Comparison of ENCODE assay signal across 12 mouse cellular contexts in genomic region chr6:42612218-42612617, GRCm38 (mm10). TPM values are rescaled to one million over a fixed set of nuclear protein-coding genes. Genes with fewer than 3 reads are reported as not detected.
DNase-seq lines count a peak whose midpoint lies in the region; ATAC-seq and TF ChIP-seq lines count a peak whose summit lies in the region.
"Had no signal": no experiment of that assay in that cellular context is flagged by ENCODE, and none has a peak within 500 bp of the region (broad histone marks: within the 10 kb centered on the region; RNA-seq: fewer than 3 reads in every experiment).

No protein-coding gene starts in this region.

- no peaks in the 10 kb centered on the region for H3K4me1 ChIP-seq in forebrain, embryonic 14.5 days (ENCODE audit: control insufficient read depth, insufficient read depth, low read length)
- no peaks in the 10 kb centered on the region for H3K4me1 ChIP-seq in forebrain, embryonic 11.5 days (replicated peaks; ENCODE audit: control insufficient read depth, insufficient read depth, low read length)
- no peaks in the 10 kb centered on the region for H3K4me1 ChIP-seq in ES-E14 (ENCODE audit: control insufficient read depth in 2 of 2, insufficient read depth in 2 of 2, low read length in 2 of 2, poor library complexity in 1 of 2)
- H3K4me1 ChIP-seq: embryonic facial prominence, embryonic 12.5 days had no signal

- ATAC-seq in forebrain, embryonic 14.5 days = 0 out of 2 replicates have a peak, but pooled peaks have one; percentile 57
- no peak for ATAC-seq in forebrain, embryonic 11.5 days (replicated peaks; ENCODE audit: low FRiP score)

- in situ Hi-C loops in ES-E14 (cut with MboI; ENCODE audit: low sequenced_read_pairs in 2 of 2, unreplicated experiment in 2 of 2) = no loop called here

- no peak overlapping the region for H3K4me2 ChIP-seq in forebrain, embryonic 14.5 days (ENCODE audit: low read length)
- H3K4me2 ChIP-seq in forebrain, embryonic 11.5 days (ENCODE audit: low read depth, low read length, severe bottlenecking) = no peak overlapping the region
- H3K4me2 ChIP-seq: embryonic facial prominence, embryonic 12.5 days had no signal

- H3K27me3 ChIP-seq in forebrain, embryonic 14.5 days (replicated peaks; ENCODE audit: control insufficient read depth, insufficient read depth, low read length) = no peaks in the 10 kb centered on the region
- H3K27me3 ChIP-seq in forebrain, embryonic 11.5 days (ENCODE audit: control insufficient read depth, insufficient read depth, low read length) = no peaks in the 10 kb centered on the region
- H3K27me3 ChIP-seq: embryonic facial prominence, embryonic 12.5 days had no signal

- H3K9me3 ChIP-seq in forebrain, embryonic 14.5 days (replicated peaks; ENCODE audit: control insufficient read depth, low read length) = no peaks in the 10 kb centered on the region
- H3K9me3 ChIP-seq in forebrain, embryonic 11.5 days (ENCODE audit: control insufficient read depth, low read length) = no peaks in the 10 kb centered on the region
- no peaks in the 10 kb centered on the region for H3K9me3 ChIP-seq in ES-E14 (ENCODE audit: control insufficient read depth, insufficient read depth, low read depth, low read length)
- H3K9me3 ChIP-seq: embryonic facial prominence, embryonic 12.5 days had no signal

- no peak overlapping the region for H3K27ac ChIP-seq in forebrain, embryonic 14.5 days (ENCODE audit: low read depth, low read length)
- H3K27ac ChIP-seq in forebrain, embryonic 11.5 days (ENCODE audit: low read depth, low read length) = no peak overlapping the region
- no peak overlapping the region for H3K27ac ChIP-seq in left cerebral cortex, adult 2 months
- H3K27ac ChIP-seq in ES-E14 (ENCODE audit: insufficient read depth, low read depth, low read length, poor library complexity, severe bottlenecking) = no peak overlapping the region
- H3K27ac ChIP-seq: embryonic facial prominence, embryonic 12.5 days; macrophage had no signal

- intact Hi-C loops in left cerebral cortex, adult 2 months (cut with DNase I) = loop anchor here (5.0 kb wide), 1 partner anchor 250 kb away; no protein-coding TSS in a partner anchor
- intact Hi-C loops in left cerebral cortex, postnatal 10 days (cut with DNase I) = loop anchor here (5.0 kb wide), 1 partner anchor 250 kb away; no protein-coding TSS in a partner anchor

- TF ChIP-seq CTCF in left cerebral cortex, adult 2 months (IDR thresholded peaks at IDR 0.05) = peak; percentile 71

- DNase-seq in forebrain, embryonic 14.5 days (ENCODE audit: low spot score) = peak; percentile 37
- DNase-seq in forebrain, embryonic 11.5 days (ENCODE audit: low spot score) = no peak
- no peak for DNase-seq in left cerebral cortex, adult 2 months (ENCODE audit: extremely low spot score in 1 of 2, low spot score in 2 of 2)
- no peak for DNase-seq in left cerebral cortex, postnatal 10 days (ENCODE audit: extremely low spot score in 1 of 2, low spot score in 2 of 2)
- DNase-seq in ES-E14 (ENCODE audit: low read depth, low spot score) = no peak
- peak; percentile 5 for DNase-seq in induced T-regulatory cell, adult 2 months (ENCODE audit: low read depth)
- DNase-seq in spleen, postnatal 4 days (ENCODE audit: low spot score in 2 of 2) = no peak
- DNase-seq in thymus, postnatal 14 days = no peak

- no peak overlapping the region for H3K9ac ChIP-seq in forebrain, embryonic 14.5 days (ENCODE audit: low read length)
- H3K9ac ChIP-seq in forebrain, embryonic 11.5 days (ENCODE audit: low read length) = no peak overlapping the region
- no peak overlapping the region for H3K9ac ChIP-seq in ES-E14 (ENCODE audit: insufficient read depth, low read depth, low read length, poor library complexity, severe bottlenecking)
- H3K9ac ChIP-seq: embryonic facial prominence, embryonic 12.5 days had no signal

- H3K36me3 ChIP-seq in forebrain, embryonic 14.5 days (ENCODE audit: control insufficient read depth, insufficient read depth, low read length) = no peaks in the 10 kb centered on the region
- no peaks in the 10 kb centered on the region for H3K36me3 ChIP-seq in forebrain, embryonic 11.5 days (ENCODE audit: control insufficient read depth, insufficient read depth, low read length)
- no peaks in the 10 kb centered on the region for H3K36me3 ChIP-seq in ES-E14 (ENCODE audit: control insufficient read depth, insufficient read depth, low read length, poor library complexity, severe bottlenecking)
- H3K36me3 ChIP-seq: embryonic facial prominence, embryonic 12.5 days had no signal

- H3K4me3 ChIP-seq in forebrain, embryonic 14.5 days (ENCODE audit: low read depth, low read length) = no peak overlapping the region
- H3K4me3 ChIP-seq in forebrain, embryonic 11.5 days (ENCODE audit: low read depth, low read length) = no peak overlapping the region
- H3K4me3 ChIP-seq in left cerebral cortex, adult 2 months = no peak overlapping the region
- no peak overlapping the region for H3K4me3 ChIP-seq in ES-E14 (ENCODE audit: insufficient read depth in 1 of 2, low read depth in 1 of 2, low read length in 2 of 2, poor library complexity in 1 of 2, severe bottlenecking in 1 of 2)
- H3K4me3 ChIP-seq: embryonic facial prominence, embryonic 12.5 days had no signal

TF ChIP-seq in ES-E14, 5 proteins besides CTCF, POLR2A, EP300 and RAD21:
- TF ChIP-seq ZC3H11A (IDR thresholded peaks at IDR 0.05; ENCODE audit: borderline replicate concordance, low read depth, low read length) = peak; percentile 17; the same call in 1 of the 2 replicates
- no peak for TF ChIP-seq ZNF384 (IDR thresholded peaks at IDR 0.05; ENCODE audit: low read depth, low read length)

RNA-seq across cellular contexts. Expression of gene Tcaf3, which starts 14.7 kb away (rescaled TPM):
- not detected in 2 replicates for polyA plus RNA-seq in forebrain, embryonic 14.5 days (2014; fragmentation: Nextera tagmentation; extraction: Ambion mirVana)
- polyA plus RNA-seq in forebrain, embryonic 11.5 days (2014; fragmentation: Nextera tagmentation; extraction: Ambion mirVana) = not detected in 2 replicates
- not detected for total RNA-seq in left cerebral cortex, adult 2 months (2021)
- total RNA-seq in left cerebral cortex, postnatal 10 days (2021) = not detected
- not detected in 2 replicates for total RNA-seq in ES-E14 (2012; rRNA removed)
- polyA plus RNA-seq: embryonic facial prominence, embryonic 12.5 days; intestine, embryonic 14.5 days; macrophage; small intestine, adult 2 months had no signal

RNA-seq across cellular contexts. Expression of gene Tcaf2, which starts 32.8 kb away (rescaled TPM):
- 0.55 and 0.63 TPM in 2 replicates for polyA plus RNA-seq in forebrain, embryonic 14.5 days (2014; fragmentation: Nextera tagmentation; extraction: Ambion mirVana)
- polyA plus RNA-seq in forebrain, embryonic 11.5 days (2014; fragmentation: Nextera tagmentation; extraction: Ambion mirVana) = 1.4 and 2.1 TPM in 2 replicates
- total RNA-seq in left cerebral cortex, adult 2 months (2021) = under 1 TPM; 0.68 to 0.84 TPM
- total RNA-seq in left cerebral cortex, postnatal 10 days (2021) = 1 to 10 TPM; 1.3 to 1.6 TPM
- 2.5 and 3.7 TPM in 2 replicates for total RNA-seq in ES-E14 (2012; rRNA removed)
- polyA plus RNA-seq: macrophage had no signal

Comparison
In these comparisons a context has a peak if more than half of its experiments do, and no peak if none do; other contexts are left out.
1. DNase-seq: peak in forebrain, embryonic 14.5 days (single experiment) and induced T-regulatory cell, adult 2 months (single experiment); none in forebrain, embryonic 11.5 days (single experiment), left cerebral cortex, adult 2 months (0 of 2), left cerebral cortex, postnatal 10 days (0 of 2), ES-E14 (single experiment), spleen, postnatal 4 days (0 of 2) and thymus, postnatal 14 days (single experiment).